ENCODE assay signal across 7 mouse cellular contexts in genomic region chr19:46599375-46600256, GRCm38 (mm10). TPM values are rescaled to one million over a fixed set of nuclear protein-coding genes. Genes with fewer than 3 reads are reported as not detected.
DNase-seq lines count a peak whose midpoint lies in the region; ATAC-seq lines count a peak whose summit lies in the region.

No protein-coding gene starts in this region.

- 17% methylated on average over 22 of the region's 22 CpGs for WGBS in embryonic facial prominence, embryonic 13.5 days
- 22% methylated on average over 22 of the region's 22 CpGs for WGBS in limb, embryonic 12.5 days
- WGBS in midbrain, embryonic 16.5 days = 18% methylated on average over 22 of the region's 22 CpGs

- H3K4me2 ChIP-seq in embryonic facial prominence, embryonic 13.5 days = peak overlapping the region; percentile 90
- peak overlapping the region; percentile 84 for H3K4me2 ChIP-seq in limb, embryonic 12.5 days
- H3K4me2 ChIP-seq in midbrain, embryonic 16.5 days (ENCODE audit: low read length) = peak overlapping the region; percentile 95

- H3K4me1 ChIP-seq in embryonic facial prominence, embryonic 13.5 days = peaks cover 17% of the 10 kb centered on the region
- H3K4me1 ChIP-seq in limb, embryonic 12.5 days (replicated peaks) = peaks cover 8% of the 10 kb centered on the region
- peaks cover 15% of the 10 kb centered on the region for H3K4me1 ChIP-seq in midbrain, embryonic 16.5 days (ENCODE audit: control insufficient read depth, insufficient read depth, low read length)

- peaks cover 48% of the 10 kb centered on the region for H3K36me3 ChIP-seq in embryonic facial prominence, embryonic 13.5 days
- H3K36me3 ChIP-seq in limb, embryonic 12.5 days = peaks cover 43% of the 10 kb centered on the region
- peaks cover 2% of the 10 kb centered on the region; the same call in 1 of the 2 replicates for H3K36me3 ChIP-seq in midbrain, embryonic 16.5 days (ENCODE audit: control insufficient read depth, insufficient read depth, low read length)

- H3K27ac ChIP-seq in embryonic facial prominence, embryonic 13.5 days = peak overlapping the region; percentile 76
- peak overlapping the region; percentile 41; the same call in 1 of the 2 replicates for H3K27ac ChIP-seq in limb, embryonic 12.5 days
- H3K27ac ChIP-seq in midbrain, embryonic 16.5 days (ENCODE audit: low read length) = peak overlapping the region; percentile 71; the same call in 1 of the 2 replicates

- no peaks in the 10 kb centered on the region for H3K9me3 ChIP-seq in embryonic facial prominence, embryonic 13.5 days
- no peaks in the 10 kb centered on the region for H3K9me3 ChIP-seq in limb, embryonic 12.5 days
- no peaks in the 10 kb centered on the region for H3K9me3 ChIP-seq in midbrain, embryonic 16.5 days (replicated peaks; ENCODE audit: control insufficient read depth, low read length, poor library complexity, severe bottlenecking)

- DNase-seq in spleen, adult 12 weeks (ENCODE audit: low spot score) = peak; percentile 7
- DNase-seq in spleen, postnatal 36 days (ENCODE audit: low spot score in 2 of 2) = no peak
- DNase-seq in heart, postnatal 4 days = peak; percentile 17
- no peak for DNase-seq in thymus, postnatal 0 days (ENCODE audit: low spot score)

- H3K4me3 ChIP-seq in embryonic facial prominence, embryonic 13.5 days = peak overlapping the region; percentile 98
- H3K4me3 ChIP-seq in limb, embryonic 12.5 days (replicated peaks) = peak overlapping the region; percentile 88
- peak overlapping the region; percentile 90 for H3K4me3 ChIP-seq in midbrain, embryonic 16.5 days (ENCODE audit: low read depth, low read length)

- 0 out of 2 replicates have a peak, but pooled peaks have one; percentile 16 for ATAC-seq in embryonic facial prominence, embryonic 13.5 days (ENCODE audit: insufficient number of reproducible peaks, insufficient read depth, low FRiP score, low TSS enrichment, low read depth)
- no peak; the same call in none of the 2 replicates for ATAC-seq in limb, embryonic 12.5 days (ENCODE audit: insufficient number of reproducible peaks, insufficient read depth, low FRiP score, low TSS enrichment, low read depth)
- peak; percentile 26 for ATAC-seq in midbrain, embryonic 16.5 days

- peak overlapping the region; percentile 86 for H3K9ac ChIP-seq in embryonic facial prominence, embryonic 13.5 days
- H3K9ac ChIP-seq in limb, embryonic 12.5 days (replicated peaks) = peak overlapping the region; percentile 84
- H3K9ac ChIP-seq in midbrain, embryonic 16.5 days (ENCODE audit: low read depth, low read length) = peak overlapping the region; percentile 90

- H3K27me3 ChIP-seq in embryonic facial prominence, embryonic 13.5 days = no peaks in the 10 kb centered on the region
- no peaks in the 10 kb centered on the region for H3K27me3 ChIP-seq in limb, embryonic 12.5 days
- no peaks in the 10 kb centered on the region for H3K27me3 ChIP-seq in midbrain, embryonic 16.5 days (ENCODE audit: control insufficient read depth, insufficient read depth, low read depth, low read length)

RNA-seq across cellular contexts. Expression of gene Wbp1l, which starts 0.7 kb away (rescaled TPM):
- 41.9 and 42.5 TPM in 2 replicates for polyA plus RNA-seq in embryonic facial prominence, embryonic 13.5 days (2015; fragmentation: Nextera tagmentation; extraction: Ambion mirVana)
- total RNA-seq in heart, postnatal 4 days (2021) = 10 to 100 TPM; 60.5 to 61.2 TPM
- 48.3 and 48.6 TPM in 2 replicates for polyA plus RNA-seq in limb, embryonic 12.5 days (2016; fragmentation: Nextera tagmentation; extraction: Ambion mirVana)
- 34.0 and 34.8 TPM in 2 replicates for polyA plus RNA-seq in midbrain, embryonic 16.5 days (2015; fragmentation: Nextera tagmentation; extraction: Ambion mirVana)
- polyA plus RNA-seq in thymus, postnatal 0 days (2015; fragmentation: Nextera tagmentation; extraction: Ambion mirVana) = 29.9 and 37.8 TPM in 2 replicates

RNA-seq across cellular contexts. Expression of gene Sfxn2, which starts 26.5 kb away (rescaled TPM):
- polyA plus RNA-seq in embryonic facial prominence, embryonic 13.5 days (2015; fragmentation: Nextera tagmentation; extraction: Ambion mirVana) = 24.9 and 25.2 TPM in 2 replicates
- 1 to 10 TPM; 4.6 to 6.4 TPM for total RNA-seq in heart, postnatal 4 days (2021)
- polyA plus RNA-seq in limb, embryonic 12.5 days (2016; fragmentation: Nextera tagmentation; extraction: Ambion mirVana) = 18.3 and 25.2 TPM in 2 replicates
- 9.7 and 12.8 TPM in 2 replicates for polyA plus RNA-seq in midbrain, embryonic 16.5 days (2015; fragmentation: Nextera tagmentation; extraction: Ambion mirVana)
- polyA plus RNA-seq in thymus, postnatal 0 days (2015; fragmentation: Nextera tagmentation; extraction: Ambion mirVana) = 13.9 and 16.9 TPM in 2 replicates

RNA-seq across cellular contexts. Expression of gene Arl3, which starts 26.6 kb away (rescaled TPM):
- 192 and 193 TPM in 2 replicates for polyA plus RNA-seq in embryonic facial prominence, embryonic 13.5 days (2015; fragmentation: Nextera tagmentation; extraction: Ambion mirVana)
- 10 to 100 TPM; 29.6 to 31.1 TPM for total RNA-seq in heart, postnatal 4 days (2021)
- polyA plus RNA-seq in limb, embryonic 12.5 days (2016; fragmentation: Nextera tagmentation; extraction: Ambion mirVana) = 167 and 173 TPM in 2 replicates
- 213 and 226 TPM in 2 replicates for polyA plus RNA-seq in midbrain, embryonic 16.5 days (2015; fragmentation: Nextera tagmentation; extraction: Ambion mirVana)
- polyA plus RNA-seq in thymus, postnatal 0 days (2015; fragmentation: Nextera tagmentation; extraction: Ambion mirVana) = 47.5 and 52.3 TPM in 2 replicates

Comparison
In these comparisons a context has a peak if more than half of its experiments do, and no peak if none do; other contexts are left out.
1. DNase-seq: peak in spleen, adult 12 weeks (single experiment) and heart, postnatal 4 days (single experiment); none in spleen, postnatal 36 days (0 of 2) and thymus, postnatal 0 days (single experiment).
2. Peak in every context shown above with its lines, with median percentiles within 50 percentile points of each other: H3K27ac ChIP-seq, H3K4me2 ChIP-seq, H3K4me3 ChIP-seq and H3K9ac ChIP-seq.